8 mouse cellular contexts compared by ENCODE assay signal in the genomic region with DNA sequence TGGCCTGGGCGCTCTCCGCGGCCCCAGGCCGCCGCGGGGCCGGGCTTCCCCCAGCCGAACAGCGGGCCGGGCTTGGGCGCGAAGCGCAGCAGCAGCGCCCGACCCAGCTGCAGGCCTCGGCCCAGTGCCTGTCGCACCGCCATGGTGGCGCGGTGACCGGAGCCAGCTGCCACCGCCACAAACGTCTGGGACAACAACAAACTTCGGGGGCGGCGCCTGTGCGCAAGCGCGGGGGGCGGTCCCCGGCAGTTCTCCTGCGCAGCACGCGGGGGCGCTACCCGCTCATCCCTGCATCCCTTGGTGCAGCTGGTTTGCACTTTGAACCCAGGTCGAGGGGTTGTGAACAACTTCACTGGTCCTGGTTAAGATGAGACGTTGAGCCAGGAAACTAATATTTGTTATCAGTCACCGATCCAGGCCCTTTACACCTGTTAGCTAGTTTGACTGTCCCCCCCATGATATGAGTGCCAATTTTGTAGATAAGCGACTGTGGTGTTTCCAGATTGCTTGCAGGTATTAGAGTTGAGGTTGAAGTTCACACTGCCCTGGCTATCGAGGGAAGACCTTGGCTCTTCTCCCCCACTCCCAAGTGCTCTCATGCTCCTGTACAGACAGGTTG. TPM values are rescaled to one million over a fixed set of nuclear protein-coding genes. Genes with fewer than 3 reads are reported as not detected.
DNase-seq lines count a peak whose midpoint lies in the region; ATAC-seq and TF ChIP-seq lines count a peak whose summit lies in the region.

A gene (minus strand): TSS at position 231 of the 619 bp plus-strand sequence.

- peak; percentile 83 for ATAC-seq in activated CD4-positive, CD25-positive, alpha-beta regulatory T cell, adult 4 months
- ATAC-seq in common myeloid progenitor, adult 5-6 weeks (replicated peaks; ENCODE audit: low read depth, poor library complexity, severe bottlenecking) = peak; percentile 74
- peak; percentile 70 for ATAC-seq in hindbrain, postnatal 0 days

- no peaks in the 10 kb centered on the region for H3K27me3 ChIP-seq in hindbrain, postnatal 0 days (ENCODE audit: insufficient read depth, low read length)

- no peaks in the 10 kb centered on the region for H3K4me1 ChIP-seq in hindbrain, postnatal 0 days (ENCODE audit: insufficient read depth, low read length)

- H3K4me2 ChIP-seq in hindbrain, postnatal 0 days (ENCODE audit: low read depth, low read length) = peak within 1 kb of the TSS; percentile 65

- no peaks in the 10 kb centered on the region; the same call in 1 of the 2 replicates for H3K79me2 ChIP-seq in macrophage (ENCODE audit: inconsistent target)

- no peaks in the 10 kb centered on the region for H3K9me3 ChIP-seq in hindbrain, postnatal 0 days (ENCODE audit: low read length)

- intact Hi-C loops in left cerebral cortex, adult 2 months (cut with DNase I) = no loop called here

- WGBS in hindbrain, postnatal 0 days = 4% methylated on average over 37 of the region's 41 CpGs
- 4% methylated on average over 38 of the region's 41 CpGs for WGBS in macrophage (ENCODE audit: missing documents)

- H3K4me3 ChIP-seq in hindbrain, postnatal 0 days (ENCODE audit: low read length) = peak within 1 kb of the TSS; percentile 70
- H3K4me3 ChIP-seq in left cerebral cortex, adult 2 months = peak within 1 kb of the TSS; percentile 100
- no peak within 1 kb of the TSS for H3K4me3 ChIP-seq in macrophage (ENCODE audit: inconsistent target)

- peak within 1 kb of the TSS; percentile 94 for H3K9ac ChIP-seq in hindbrain, postnatal 0 days (replicated peaks; ENCODE audit: low read length)

- TF ChIP-seq CTCF in hindbrain, postnatal 0 days (IDR thresholded peaks at IDR 0.05; ENCODE audit: low read depth) = peak; percentile 81
- TF ChIP-seq CTCF in left cerebral cortex, adult 2 months (IDR thresholded peaks at IDR 0.05) = peak; percentile 96

- peak; percentile 93 to 95 for DNase-seq in gastrocnemius, adult 8-10 months (ENCODE audit: low spot score in 2 of 2)
- peak; percentile 92 for DNase-seq in hindbrain, postnatal 0 days (ENCODE audit: low spot score)
- DNase-seq in left cerebral cortex, adult 2 months (ENCODE audit: extremely low spot score in 1 of 2, low spot score in 2 of 2) = peak; percentile 90 to 93
- DNase-seq in retina, postnatal 7 days (ENCODE audit: low read depth, low spot score) = peak; percentile 77
- peak; percentile 83 to 94 for DNase-seq in urinary bladder, adult 18-20 months (ENCODE audit: low spot score in 2 of 2)

- H3K36me3 ChIP-seq in hindbrain, postnatal 0 days (ENCODE audit: insufficient read depth, low read length) = no peaks in the 10 kb centered on the region
- no peaks in the 10 kb centered on the region for H3K36me3 ChIP-seq in macrophage (ENCODE audit: inconsistent target)

- H3K27ac ChIP-seq in hindbrain, postnatal 0 days = peak within 1 kb of the TSS; percentile 99
- H3K27ac ChIP-seq in left cerebral cortex, adult 2 months = peak within 1 kb of the TSS; percentile 98
- no peak within 1 kb of the TSS for H3K27ac ChIP-seq in macrophage

RNA-seq across cellular contexts. Expression of the gene that starts here (rescaled TPM):
- 10 to 100 TPM in 1 of 2 experiments, 1 to 10 TPM in 1; 5.6 to 15.3 TPM for polyA plus RNA-seq in activated CD4-positive, CD25-positive, alpha-beta regulatory T cell, adult 4 months (2017; shearing (Covaris generic))
- total RNA-seq in common myeloid progenitor, adult 5-6 weeks (2017) = 33.8 and 51.5 TPM in 2 replicates
- 100 to 1,000 TPM; 762 to 861 (median 819) TPM for total RNA-seq in gastrocnemius, adult 8-10 months (2022)
- total RNA-seq in hindbrain, postnatal 0 days (2014; rRNA removed) = 288 and 303 TPM in 2 replicates
- 143 and 144 TPM in 2 replicates for polyA plus RNA-seq in hindbrain, postnatal 0 days (2015; fragmentation: Nextera tagmentation; extraction: Ambion mirVana)
- total RNA-seq in left cerebral cortex, adult 2 months (2021) = 100 to 1,000 TPM; 302 to 313 TPM
- 10 to 100 TPM in 7 of 26 experiments, 1 to 10 TPM in 19; 1.3 to 30.2 (median 4.3) TPM for total RNA-seq in macrophage (2018; cell fraction: chromatin; rRNA removed)
- total RNA-seq in macrophage (2018; cell fraction: cytosol; rRNA removed) = 10 to 100 TPM; 14.2 to 82.9 (median 37.5) TPM
- total RNA-seq in macrophage (2018; cell fraction: nucleus; rRNA removed) = 10 to 100 TPM in 14 of 26 experiments, 1 to 10 TPM in 12; 5.7 to 41.2 (median 11.3) TPM
- polyA plus RNA-seq in macrophage (2018) = 22.5 to 70.3 TPM (median 44.1 TPM) in 3 replicates
